Mouse (Mus musculus): ENCODE measurements at regions not wholly inside any gene's neighbourhood (a gene's known extent, or its start where the extent isn't known, plus 50 kb on each side); places are given as distances from the start of the nearest gene placed in this dataset.

DNA sequence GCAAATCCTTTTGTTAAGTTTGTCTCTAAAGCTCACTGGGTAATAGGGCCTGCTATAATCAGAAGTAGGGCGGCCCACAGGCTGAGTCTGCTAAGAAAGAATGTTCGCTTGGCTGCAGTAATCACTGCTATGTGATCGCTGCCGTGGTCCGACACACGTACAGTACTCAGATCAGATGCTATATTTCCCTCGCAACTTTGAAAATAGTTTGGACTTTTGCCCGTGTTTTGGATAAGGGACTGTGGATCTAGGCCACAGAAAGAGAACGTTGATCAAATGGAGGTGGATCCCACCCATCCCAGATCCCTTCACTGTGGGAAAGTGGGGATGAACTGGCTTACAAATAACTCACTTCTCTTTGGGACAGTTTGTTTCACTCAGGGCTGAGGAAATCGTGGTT lies 88.5 kb upstream of the Rnd3 start:
- no peak for TF ChIP-seq POLR2A (IDR thresholded peaks at IDR 0.05; ENCODE audit: borderline replicate concordance, insufficient read depth, low read length)
- no peak for TF ChIP-seq CTCF (IDR thresholded peaks at IDR 0.05; ENCODE audit: borderline replicate concordance, insufficient read depth, low read depth, low read length)
